Mouse (Mus musculus) megakaryocyte, embryonic 14.5 days (primary cell): Measurements from ENCODE around the gene Frg2f1. TPM values are rescaled to one million over a fixed set of nuclear protein-coding genes. Genes with fewer than 3 reads are reported as not detected.
A peak's percentile ranks its signal among the peaks of the same experiment; 100 is the strongest.

Experiments used
- H3K27me3 ChIP-seq: replicated peaks from 2 replicates; pipeline ENCODE3; 2012; ENCODE audit warnings: inconsistent platforms
- H3K36me3 ChIP-seq: replicated peaks from 2 replicates; pipeline ENCODE3; 2012; ENCODE audit warnings: low read length, inconsistent platforms, mixed read lengths
- H3K4me1 ChIP-seq: 2 replicates; pipeline ENCODE4 v1.6.1; 2012; ENCODE audit warnings: inconsistent platforms
- H3K4me3 ChIP-seq: replicated peaks from 2 replicates; pipeline ENCODE3; 2012; ENCODE audit warnings: moderate library complexity, mild to moderate bottlenecking, inconsistent platforms
- H3K9me3 ChIP-seq: 2 replicates; pipeline ENCODE4 v1.6.1; 2012; ENCODE audit warnings: inconsistent platforms
- FLI1 ChIP-seq: IDR thresholded peaks from 2 replicates; pipeline ENCODE4 v1.6.1; 2012; ENCODE audit warnings: low read length, inconsistent platforms, mixed read lengths
- GATA1 ChIP-seq: IDR thresholded peaks from 3 replicates; pipeline ENCODE4 v1.6.1; 2012; ENCODE audit warnings: mixed read lengths, low read length, inconsistent platforms, borderline replicate concordance
- polyA plus RNA-seq: library from polyadenylated mRNA; stranded (reverse); fragments of >175 nt; gene quantifications from 2 replicates; pipeline ENCODE4 v1.2.3, GENCODE M21; 2012; ENCODE audit warnings: low replicate concordance; ENCODE audit not compliant: insufficient read depth

The Frg2f1 gene
- polyA plus RNA-seq, 1 experiment = 11.1 TPM

DNA sequence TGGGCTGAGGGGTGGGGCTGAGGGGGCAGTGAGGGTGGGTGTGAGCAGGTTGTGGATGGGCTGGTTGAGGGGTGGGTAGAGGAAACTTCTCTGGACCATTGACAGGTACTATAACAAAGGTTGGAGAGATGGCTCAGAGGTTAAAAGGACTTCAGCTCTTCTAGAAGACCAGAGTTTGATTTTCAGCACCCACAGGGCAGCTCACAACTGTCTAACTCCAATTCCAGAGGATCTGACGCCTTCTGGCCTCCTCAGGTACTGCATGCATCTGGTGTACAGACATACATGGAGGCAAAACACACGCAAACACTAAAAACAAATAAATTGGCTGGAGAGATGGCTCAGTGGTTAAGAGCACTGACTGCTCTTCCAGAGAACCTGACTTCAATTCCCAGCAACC, 27.7 kb downstream of the Frg2f1 start:
- H3K27me3 ChIP-seq = peaks cover 30% of the 10 kb centered on the region
- no peak for TF ChIP-seq GATA1
- TF ChIP-seq FLI1 = no peak
- H3K4me3 ChIP-seq = no peak overlapping the region
- H3K9me3 ChIP-seq = peaks cover 5% of the 10 kb centered on the region
- H3K4me1 ChIP-seq = peaks cover 6% of the 10 kb centered on the region; the same call in 1 of the 2 replicates
- no peaks in the 10 kb centered on the region for H3K36me3 ChIP-seq

DNA sequence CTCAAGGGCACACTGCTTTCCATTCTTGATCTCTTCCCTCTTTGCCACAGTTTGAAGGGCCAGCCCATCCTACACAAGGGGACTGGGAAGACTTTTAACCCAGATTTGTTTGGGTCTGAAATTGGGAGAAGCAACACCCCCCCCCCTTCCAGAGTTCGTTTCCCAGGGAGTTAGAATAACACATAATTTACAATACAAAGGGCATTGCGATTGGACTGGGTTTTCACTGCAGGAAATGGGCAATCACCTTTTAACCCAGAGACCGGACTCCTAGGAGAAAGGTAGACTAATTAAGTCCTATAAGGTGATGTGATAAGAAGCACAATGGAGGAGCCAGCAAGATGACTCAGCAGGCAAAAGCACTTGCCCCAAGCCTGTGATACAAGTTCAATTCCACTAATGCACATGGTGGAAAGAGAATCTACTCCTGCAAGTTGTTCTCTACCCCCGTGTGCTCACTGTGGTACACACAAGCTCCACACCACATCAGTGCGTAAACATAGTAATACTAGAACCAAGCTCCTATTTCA, 40.9 kb downstream of the Frg2f1 start:
- H3K4me3 ChIP-seq = no peak overlapping the region
- no peaks in the 10 kb centered on the region for H3K9me3 ChIP-seq
- no peaks in the 10 kb centered on the region for H3K36me3 ChIP-seq
- H3K4me1 ChIP-seq = no peaks in the 10 kb centered on the region
- TF ChIP-seq GATA1 (no peak), FLI1 (no peak)
- H3K27me3 ChIP-seq = peaks cover 75% of the 10 kb centered on the region

DNA sequence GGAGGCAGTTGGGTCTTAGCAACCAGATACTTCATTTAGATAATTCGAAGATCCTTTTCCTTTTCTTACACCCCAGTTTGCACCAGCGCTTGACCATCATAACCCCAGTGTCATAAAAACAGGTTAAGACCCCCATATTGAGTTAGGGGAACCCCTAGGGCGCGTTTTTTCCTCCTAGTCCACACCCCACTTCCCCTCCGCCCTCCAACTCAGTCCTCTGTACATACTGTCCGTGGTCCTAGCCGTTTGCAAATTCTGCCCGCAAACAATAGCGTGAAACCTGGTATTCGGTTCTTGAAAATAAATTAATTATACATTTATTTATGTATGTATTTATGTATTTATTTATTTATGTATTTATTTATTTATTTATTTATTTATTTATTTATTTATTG, 46.4 kb downstream of the Frg2f1 start:
- H3K36me3 ChIP-seq = no peaks in the 10 kb centered on the region
- H3K9me3 ChIP-seq = peaks cover 15% of the 10 kb centered on the region
- peaks cover 86% of the 10 kb centered on the region for H3K27me3 ChIP-seq
- H3K4me1 ChIP-seq = peaks cover 12% of the 10 kb centered on the region
- peak overlapping the region; percentile 91 for H3K4me3 ChIP-seq
- TF ChIP-seq GATA1 (no peak), FLI1 (no peak)

GRCm38 (mm10) chr4:119492291-119492932, 46.9 kb downstream of the Frg2f1 start, which contains the start of gene Rimkla:
Gene Rimkla (minus strand): TSS chr4:119492628.
- peaks cover 87% of the 10 kb centered on the region for H3K27me3 ChIP-seq
- TF ChIP-seq GATA1 (no peak), FLI1 (no peak)
- peaks cover 12% of the 10 kb centered on the region for H3K4me1 ChIP-seq
- H3K4me3 ChIP-seq = peak within 1 kb of the TSS; percentile 91
- peaks cover 20% of the 10 kb centered on the region for H3K9me3 ChIP-seq
- no peaks in the 10 kb centered on the region for H3K36me3 ChIP-seq

DNA sequence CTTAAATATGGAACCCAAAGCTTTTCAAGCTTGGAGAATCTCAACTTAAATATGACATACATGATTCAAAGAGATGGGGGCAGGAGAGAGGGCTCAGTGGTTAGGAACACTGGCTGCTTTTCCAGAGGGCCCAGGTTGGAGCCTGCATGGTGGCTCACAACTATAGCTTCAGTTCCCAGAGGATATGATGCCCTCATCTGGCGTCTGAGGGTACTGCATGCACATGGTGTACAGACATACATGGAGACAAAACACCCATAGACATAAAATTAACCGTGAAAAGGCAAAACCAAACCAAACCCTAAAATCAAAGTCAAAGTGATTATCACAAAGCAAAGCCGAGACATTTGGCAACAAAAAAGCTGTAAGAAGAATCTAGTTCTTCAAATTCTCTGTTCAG, 48.5 kb downstream of the Frg2f1 start:
- H3K36me3 ChIP-seq = no peaks in the 10 kb centered on the region
- peaks cover 81% of the 10 kb centered on the region for H3K27me3 ChIP-seq
- H3K4me3 ChIP-seq = no peak overlapping the region
- peaks cover 12% of the 10 kb centered on the region for H3K4me1 ChIP-seq
- TF ChIP-seq GATA1 (no peak), FLI1 (no peak)
- peaks cover 20% of the 10 kb centered on the region for H3K9me3 ChIP-seq

DNA sequence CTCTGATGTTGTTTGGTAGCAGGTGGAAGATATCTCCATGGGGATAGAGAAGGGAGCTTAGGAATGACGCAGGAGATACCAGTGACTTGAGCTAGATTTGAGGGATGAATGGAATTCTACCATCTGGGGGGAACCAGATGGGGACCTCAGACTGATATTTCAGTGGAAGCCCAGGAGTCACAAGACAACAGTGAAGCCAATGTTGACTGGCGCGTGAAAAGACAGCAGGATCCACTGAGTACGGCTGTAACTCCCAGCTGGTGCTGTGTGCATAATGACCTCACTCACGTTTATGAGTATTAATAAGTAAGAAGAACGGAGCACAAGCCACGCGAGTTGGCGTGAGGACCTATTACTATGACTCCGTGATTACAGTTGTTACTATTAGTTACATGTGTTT, 49.7 kb downstream of the Frg2f1 start:
- Histone ChIP-seq H3K27me3 (peaks cover 80% of the 10 kb centered on the region), H3K36me3 (no peaks in the 10 kb centered on the region), H3K4me3 (no peak overlapping the region), H3K4me1 (peaks cover 12% of the 10 kb centered on the region), H3K9me3 (peaks cover 20% of the 10 kb centered on the region)
- TF ChIP-seq GATA1 (no peak), FLI1 (no peak)

DNA sequence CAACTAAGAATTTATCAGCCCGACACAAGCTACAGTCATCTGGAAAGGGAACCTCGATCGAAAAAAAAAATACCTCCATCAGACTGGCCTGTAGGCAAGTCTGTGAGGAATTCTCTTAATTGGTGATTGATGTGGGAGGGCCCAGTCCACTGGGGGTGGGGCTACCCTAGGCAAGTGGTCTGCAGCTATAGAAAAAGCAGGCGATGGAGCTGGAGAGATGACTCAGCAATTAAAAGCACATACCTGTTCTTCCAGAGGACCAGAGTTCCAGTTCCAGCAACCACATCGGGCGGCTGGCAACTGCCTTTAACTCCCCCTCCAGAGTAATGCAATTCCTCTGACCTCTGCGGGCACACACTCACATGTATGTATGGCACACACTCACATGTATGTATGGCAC, 54.4 kb downstream of the Frg2f1 start:
- no peak for TF ChIP-seq GATA1
- TF ChIP-seq FLI1 = no peak
- H3K4me1 ChIP-seq = no peaks in the 10 kb centered on the region
- no peaks in the 10 kb centered on the region for H3K36me3 ChIP-seq

DNA sequence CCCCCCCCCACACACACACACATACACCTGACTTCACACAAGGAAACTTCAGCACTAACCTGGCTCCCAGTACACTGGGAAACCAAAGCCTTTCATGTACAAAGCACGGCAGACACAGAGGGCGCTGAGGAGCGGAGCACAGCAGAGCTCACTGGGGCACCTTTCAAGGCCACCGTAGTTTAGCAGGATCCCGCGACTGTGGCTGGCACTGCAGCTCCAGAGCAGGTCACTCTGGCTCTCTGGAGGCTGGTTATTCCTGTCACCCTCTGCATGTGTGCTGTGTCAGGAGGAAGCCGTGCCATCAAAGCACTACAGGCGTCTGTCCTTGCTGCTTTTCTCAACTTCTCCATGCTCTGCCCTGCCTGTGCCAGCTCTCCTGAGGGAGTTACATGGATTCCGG, 56.3 kb downstream of the Frg2f1 start:
- H3K4me3 ChIP-seq = no peak overlapping the region
- H3K9me3 ChIP-seq = 0 out of 2 replicates have a peak, but pooled peaks cover 5% of the 10 kb centered on the region
- peaks cover 78% of the 10 kb centered on the region for H3K27me3 ChIP-seq
- no peaks in the 10 kb centered on the region for H3K4me1 ChIP-seq
- TF ChIP-seq GATA1 (no peak), FLI1 (no peak)
- no peaks in the 10 kb centered on the region for H3K36me3 ChIP-seq

More for the DNA sequence above, 54.4 kb downstream of the Frg2f1 start:
- Histone ChIP-seq H3K9me3 (0 out of 2 replicates have a peak, but pooled peaks cover 5% of the 10 kb centered on the region), H3K27me3 (peaks cover 80% of the 10 kb centered on the region), H3K4me3 (no peak overlapping the region)

Other genes starting within 250 kb of the Frg2f1 start
- gene Ybx1, start 244.9 kb downstream of the Frg2f1 start, polyA plus RNA-seq = 965 and 1,779 TPM in 2 replicates
- 1.7 TPM in 1 of 2 replicates, not detected in the other for gene Ppih, start 219.0 kb downstream of the Frg2f1 start, polyA plus RNA-seq
- gene Ccdc30, start 124.0 kb downstream of the Frg2f1 start, polyA plus RNA-seq = 0.03 TPM in 1 of 2 replicates, not detected in the other
- 7.7 and 11.4 TPM in 2 replicates for gene Ppcs, start 117.1 kb downstream of the Frg2f1 start, polyA plus RNA-seq
- not detected in 2 replicates for gene Zmynd12, start 116.7 kb downstream of the Frg2f1 start, polyA plus RNA-seq
- not detected in 2 replicates for gene Rimkla, start 46.9 kb downstream of the Frg2f1 start, polyA plus RNA-seq
- 2.4 and 4.1 TPM in 2 replicates for gene Foxj3, start 2.5 kb downstream of the Frg2f1 start, polyA plus RNA-seq
- not detected in 2 replicates for gene Guca2a, start 98.2 kb upstream of the Frg2f1 start, polyA plus RNA-seq
- gene Guca2b, start 119.4 kb upstream of the Frg2f1 start, polyA plus RNA-seq = not detected in 2 replicates
- gene Hivep3, start 194.3 kb upstream of the Frg2f1 start, polyA plus RNA-seq = 3.8 and 10.4 TPM in 2 replicates